Mouse (Mus musculus) thymus, adult 2 months (tissue): ENCODE measurements around the gene B3galt1. TPM values are rescaled to one million over a fixed set of nuclear protein-coding genes. Genes with fewer than 3 reads are reported as not detected.

Experiments used
- DNase-seq: peaks from one replicate; pipeline ENCODE4 v3.0.0; 2021
- H3K27ac ChIP-seq: fragments of 200-500 bp; 2 replicates; pipeline ENCODE4 v1.5.1; 2012; ENCODE audit warnings: low read length, control low read depth; ENCODE audit not compliant: control insufficient read depth, insufficient read depth
- H3K27me3 ChIP-seq: fragments of 200-500 bp; 2 replicates; pipeline ENCODE4 v1.6.1; 2012; ENCODE audit warnings: mild to moderate bottlenecking, low read length, moderate library complexity, mixed read lengths; ENCODE audit not compliant: control insufficient read depth, insufficient read depth
- H3K36me3 ChIP-seq: fragments of 200-500 bp; 2 replicates; pipeline ENCODE4 v1.6.1; 2012; ENCODE audit warnings: mild to moderate bottlenecking, low read length, moderate library complexity; ENCODE audit not compliant: control insufficient read depth, insufficient read depth
- H3K4me1 ChIP-seq: fragments of 200-500 bp; replicated peaks from 2 replicates; pipeline ENCODE4 v1.6.1; 2012; ENCODE audit warnings: low read length; ENCODE audit not compliant: control insufficient read depth, insufficient read depth
- H3K4me3 ChIP-seq: fragments of 200-500 bp; 2 replicates; pipeline ENCODE4 v1.5.1; 2012; ENCODE audit warnings: mild to moderate bottlenecking, low read length, control low read depth, moderate library complexity; ENCODE audit not compliant: control insufficient read depth, insufficient read depth
- CTCF ChIP-seq: fragments of 200-500 bp; IDR thresholded peaks from 2 replicates; pipeline ENCODE4 v1.5.1; 2012; ENCODE audit warnings: mild to moderate bottlenecking, control low read depth, low read length, moderate library complexity, borderline replicate concordance; ENCODE audit not compliant: control insufficient read depth, poor library complexity, insufficient read depth; ENCODE audit errors: extremely low read depth
- POLR2A ChIP-seq: fragments of 200-500 bp; IDR thresholded peaks from 2 replicates; pipeline ENCODE4 v1.6.1; 2012; ENCODE audit warnings: mild to moderate bottlenecking, low read length, control low read depth, moderate library complexity; ENCODE audit not compliant: control insufficient read depth, poor library complexity, insufficient read depth; ENCODE audit errors: extremely low read depth
- WGBS: fragments of 180-500 bp; shearing (Covaris S2); methylation state at CpG from one replicate; pipeline ENCODE4 v1.1.7; 2018; 5-methylcytosine and 5-hydroxymethylcytosine counted together
- polyA plus RNA-seq: library from polyadenylated mRNA; depleted of rRNA; stranded (reverse); fragments of >200 nt; gene quantifications from 2 replicates; pipeline ENCODE4 v1.2.3, GENCODE M21; 2012

Gene B3galt1
- polyA plus RNA-seq, 1 experiment = 0.04 TPM

DNA sequence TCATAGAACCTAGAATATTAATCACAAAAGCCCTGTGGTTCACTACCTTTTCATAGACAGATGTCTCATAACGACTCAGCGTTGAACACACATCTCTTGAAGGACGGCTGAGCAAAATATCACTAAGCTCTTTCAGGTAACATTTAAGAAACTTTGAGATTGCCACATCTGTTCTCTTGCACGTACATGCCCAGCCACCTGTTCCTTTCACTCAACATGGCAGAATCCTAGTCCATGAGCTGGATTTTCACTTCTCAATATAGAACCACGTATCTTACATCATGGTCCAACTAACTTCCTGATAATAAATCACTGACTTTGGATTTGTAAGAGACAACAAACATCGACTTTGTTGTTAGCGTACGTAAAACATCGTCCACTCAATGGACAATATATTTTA is 439.5 kb downstream of the B3galt1 start:
- Histone ChIP-seq H3K36me3 (no peaks in the 10 kb centered on the region), H3K27me3 (no peaks in the 10 kb centered on the region), H3K4me3 (no peak overlapping the region), H3K4me1 (no peaks in the 10 kb centered on the region), H3K27ac (no peak overlapping the region)
- no peak for DNase-seq
- 92% methylated on average over 9 of the region's 9 CpGs for WGBS
- no peak for TF ChIP-seq CTCF
- no peak for TF ChIP-seq POLR2A

- Histone ChIP-seq H3K27me3 (no peaks in the 10 kb centered on the region), H3K36me3 (no peaks in the 10 kb centered on the region), H3K27ac (no peak overlapping the region), H3K4me3 (no peak overlapping the region), H3K4me1 (no peaks in the 10 kb centered on the region)
- 92% methylated on average over 7 of the region's 7 CpGs for WGBS
- DNase-seq = no peak
- TF ChIP-seq CTCF (no peak), POLR2A (no peak)
Observed at GRCm38 (mm10) chr2:68005711-68006110, 440.0 kb downstream of the B3galt1 start.

DNA sequence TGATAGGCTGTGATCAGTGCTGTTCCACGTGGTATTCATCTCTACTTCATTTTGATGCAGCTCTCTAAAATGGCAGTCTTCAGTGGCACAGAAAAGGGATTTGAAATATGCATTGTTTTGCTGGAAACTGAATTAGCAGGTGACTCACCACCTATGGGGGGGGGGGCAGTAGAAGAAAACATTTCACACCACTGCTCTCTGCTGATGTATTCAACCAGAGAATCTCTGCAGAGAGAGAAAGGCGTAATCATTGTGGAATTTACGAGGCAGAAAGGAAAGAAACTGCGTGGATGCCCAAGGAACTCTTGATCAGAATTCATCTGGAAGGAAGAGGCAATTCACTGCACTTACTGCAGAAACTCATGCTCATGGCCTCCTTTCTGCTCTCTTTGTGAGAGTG is 445.7 kb downstream of the B3galt1 start:
- WGBS = 70% methylated on average over 4 of the region's 4 CpGs

GRCm38 (mm10) chr2:68020251-68020680 is 454.6 kb downstream of the B3galt1 start:
- DNase-seq = no peak
- H3K4me1 ChIP-seq = no peaks in the 10 kb centered on the region
- 90% methylated on average over 5 of the region's 5 CpGs for WGBS
- H3K27ac ChIP-seq = no peak overlapping the region
- TF ChIP-seq POLR2A = no peak
- no peak for TF ChIP-seq CTCF
- H3K36me3 ChIP-seq = no peaks in the 10 kb centered on the region
- no peaks in the 10 kb centered on the region for H3K27me3 ChIP-seq
- no peak overlapping the region for H3K4me3 ChIP-seq

More for the DNA sequence above, 445.7 kb downstream of the B3galt1 start:
- DNase-seq = no peak
- no peaks in the 10 kb centered on the region for H3K27me3 ChIP-seq
- no peaks in the 10 kb centered on the region for H3K4me1 ChIP-seq
- no peaks in the 10 kb centered on the region for H3K36me3 ChIP-seq
- H3K27ac ChIP-seq = no peak overlapping the region
- H3K4me3 ChIP-seq = no peak overlapping the region
- no peak for TF ChIP-seq CTCF

DNA sequence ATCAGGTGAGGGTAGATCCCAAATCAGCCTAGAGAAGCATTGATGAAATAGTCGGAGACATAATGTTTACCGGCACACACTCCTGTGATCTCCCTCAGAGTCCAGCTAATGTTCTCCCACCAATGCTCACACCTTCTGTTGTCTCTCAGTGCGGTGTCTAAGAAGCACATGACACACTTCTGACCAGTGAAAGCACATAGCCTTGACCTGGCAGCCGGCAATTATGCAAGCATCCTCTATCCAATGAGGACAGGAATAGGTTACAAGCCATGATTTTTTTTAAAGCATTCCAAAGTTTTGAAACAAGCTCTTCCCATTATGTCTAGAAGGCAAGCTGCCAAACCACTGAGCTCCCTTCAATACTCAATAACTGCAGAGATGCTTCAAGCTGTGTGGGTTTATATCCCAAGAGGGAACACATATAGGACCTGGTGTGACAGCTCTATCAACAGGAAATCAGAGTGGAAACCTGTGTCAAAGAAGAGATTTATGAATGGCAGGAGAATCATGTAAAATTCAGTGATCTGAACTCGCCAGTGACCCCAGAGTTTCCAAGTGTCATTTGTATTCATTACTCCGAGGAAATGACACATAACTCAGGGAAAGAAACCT is 456.0 kb downstream of the B3galt1 start:
- 86% methylated on average over 6 of the region's 6 CpGs for WGBS
- no peak for DNase-seq
- H3K27me3 ChIP-seq = no peaks in the 10 kb centered on the region

GRCm38 (mm10) chr2:68028811-68029210 is 463.1 kb downstream of the B3galt1 start:
- Histone ChIP-seq H3K4me3 (no peak overlapping the region), H3K4me1 (no peaks in the 10 kb centered on the region), H3K27me3 (no peaks in the 10 kb centered on the region), H3K36me3 (no peaks in the 10 kb centered on the region), H3K27ac (no peak overlapping the region)
- WGBS = 98% methylated on average over 2 of the region's 2 CpGs
- DNase-seq = no peak
- TF ChIP-seq POLR2A (no peak), CTCF (no peak)

More for the DNA sequence above, 456.0 kb downstream of the B3galt1 start:
- H3K4me3 ChIP-seq = no peak overlapping the region
- H3K27ac ChIP-seq = no peak overlapping the region
- H3K4me1 ChIP-seq = no peaks in the 10 kb centered on the region
- H3K36me3 ChIP-seq = no peaks in the 10 kb centered on the region
- TF ChIP-seq POLR2A = no peak
- no peak for TF ChIP-seq CTCF

GRCm38 (mm10) chr2:68034711-68035110 is 469.0 kb downstream of the B3galt1 start:
- WGBS = 81% methylated on average over 3 of the region's 3 CpGs
- H3K27me3 ChIP-seq = no peaks in the 10 kb centered on the region
- H3K4me1 ChIP-seq = no peaks in the 10 kb centered on the region
- H3K27ac ChIP-seq = no peak overlapping the region
- H3K36me3 ChIP-seq = no peaks in the 10 kb centered on the region
- no peak for DNase-seq
- H3K4me3 ChIP-seq = no peak overlapping the region
- TF ChIP-seq POLR2A (no peak), CTCF (no peak)
